Mouse (Mus musculus): ENCODE results near the gene Gm28308. TPM values are rescaled to one million over a fixed set of nuclear protein-coding genes. Genes with fewer than 3 reads are reported as not detected.
A peak's percentile ranks its signal among the peaks of the same experiment; 100 is the strongest.

The Gm28308 gene
- total RNA-seq (2017) = not detected in 2 replicates

DNA sequence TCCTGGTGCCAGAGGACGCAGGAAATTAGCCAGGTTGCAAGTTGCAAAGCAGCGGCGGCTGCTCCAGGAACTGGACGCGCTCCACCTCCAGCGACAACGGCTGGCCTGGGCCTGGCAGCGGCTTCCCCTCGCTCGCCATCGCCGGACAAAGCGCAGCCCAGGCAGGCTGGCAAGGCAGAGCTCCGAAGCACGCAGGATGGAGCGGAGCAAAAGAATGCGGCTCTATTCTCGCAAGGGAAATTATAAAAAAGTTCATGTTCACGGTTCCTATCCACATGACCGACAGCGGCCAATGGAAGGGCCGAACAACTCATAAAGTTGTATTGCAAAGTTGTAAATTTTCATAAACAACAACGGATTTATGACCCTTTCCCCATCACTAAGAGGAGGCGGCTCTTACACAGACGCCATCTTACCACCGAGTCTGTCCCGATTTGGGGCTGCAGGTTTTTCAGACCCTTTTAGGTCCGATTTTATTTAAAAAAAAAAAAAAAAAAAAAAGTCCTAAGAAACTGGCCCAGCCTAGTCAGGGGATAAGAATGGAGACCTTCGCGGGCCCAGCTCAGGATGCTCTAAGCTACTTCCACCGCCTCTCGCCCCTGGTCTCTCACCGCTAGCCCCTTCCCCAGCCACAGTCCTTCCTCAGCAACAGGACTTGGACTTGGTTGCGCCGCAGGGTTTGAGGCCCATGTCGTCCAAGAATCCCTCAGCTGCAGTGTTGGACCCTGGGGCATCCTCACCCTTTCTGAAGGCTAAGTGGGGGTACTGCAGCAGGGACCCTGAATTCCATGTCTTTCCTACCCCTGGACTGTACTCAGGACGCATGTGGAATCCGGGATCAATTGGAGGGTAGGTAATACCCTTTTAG is at the start of gene Gm28308, which contains the start of gene Hoxa3:
TSS of gene Gm28308 (minus strand) at position 221 of the 868 bp plus-strand sequence.
TSS of gene Hoxa3 (minus strand) at position 218 of the 868 bp plus-strand sequence.
- ATAC-seq (replicated peaks in 1 of 2; ENCODE audit: insufficient read depth in 1 of 2, low FRiP score in 2 of 2, low TSS enrichment in 1 of 2, low read depth in 1 of 2, poor library complexity in 2 of 2, severe bottlenecking in 2 of 2) = peak; percentile 29 to 46; a peak in 3 of 4 replicates

DNA sequence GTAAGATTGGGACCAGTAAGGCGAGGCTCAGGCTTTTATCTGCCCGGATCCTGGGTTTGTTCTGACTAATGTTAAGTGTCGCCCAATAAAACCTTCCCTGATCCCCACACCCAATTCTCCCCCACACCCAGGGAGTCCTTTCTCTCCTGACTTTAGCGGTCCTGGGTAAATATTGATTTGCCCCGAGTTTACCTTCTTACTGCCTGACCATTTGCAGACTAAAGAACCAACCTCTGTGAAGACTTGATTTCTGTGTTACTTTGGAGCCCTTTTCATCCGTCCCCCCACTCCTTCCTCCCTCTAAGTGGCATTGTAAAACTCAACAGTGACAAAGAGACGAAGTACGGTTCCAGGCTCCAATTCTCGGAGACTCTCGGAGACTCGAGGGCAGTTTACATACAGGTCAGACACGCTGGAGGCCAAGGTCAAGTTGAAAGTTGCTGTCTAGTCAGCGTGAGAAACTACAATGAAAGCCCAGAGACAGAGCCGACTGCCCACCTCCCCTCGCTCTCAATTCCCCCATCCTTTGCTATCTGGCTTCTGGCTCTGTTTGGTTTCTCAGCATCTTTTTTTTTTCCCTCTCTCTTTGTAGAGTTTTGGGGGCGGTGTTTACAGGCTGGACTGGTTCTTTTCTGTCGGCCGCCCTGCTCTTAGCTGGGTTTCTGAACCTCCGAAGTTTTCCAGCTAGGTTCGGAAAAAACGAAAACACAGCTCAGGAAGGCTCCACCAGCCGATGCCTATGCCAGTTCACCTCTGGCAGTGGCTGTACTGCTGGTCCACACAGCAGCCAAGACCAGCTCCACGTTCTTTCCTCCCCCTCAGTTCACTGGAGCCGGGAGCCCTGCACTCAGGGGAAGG is 49.6 kb upstream of the Gm28308 start:
- no peak for ATAC-seq (replicated peaks in 1 of 2; ENCODE audit: insufficient read depth in 1 of 2, low FRiP score in 2 of 2, low TSS enrichment in 1 of 2, low read depth in 1 of 2, poor library complexity in 2 of 2, severe bottlenecking in 2 of 2)

DNA sequence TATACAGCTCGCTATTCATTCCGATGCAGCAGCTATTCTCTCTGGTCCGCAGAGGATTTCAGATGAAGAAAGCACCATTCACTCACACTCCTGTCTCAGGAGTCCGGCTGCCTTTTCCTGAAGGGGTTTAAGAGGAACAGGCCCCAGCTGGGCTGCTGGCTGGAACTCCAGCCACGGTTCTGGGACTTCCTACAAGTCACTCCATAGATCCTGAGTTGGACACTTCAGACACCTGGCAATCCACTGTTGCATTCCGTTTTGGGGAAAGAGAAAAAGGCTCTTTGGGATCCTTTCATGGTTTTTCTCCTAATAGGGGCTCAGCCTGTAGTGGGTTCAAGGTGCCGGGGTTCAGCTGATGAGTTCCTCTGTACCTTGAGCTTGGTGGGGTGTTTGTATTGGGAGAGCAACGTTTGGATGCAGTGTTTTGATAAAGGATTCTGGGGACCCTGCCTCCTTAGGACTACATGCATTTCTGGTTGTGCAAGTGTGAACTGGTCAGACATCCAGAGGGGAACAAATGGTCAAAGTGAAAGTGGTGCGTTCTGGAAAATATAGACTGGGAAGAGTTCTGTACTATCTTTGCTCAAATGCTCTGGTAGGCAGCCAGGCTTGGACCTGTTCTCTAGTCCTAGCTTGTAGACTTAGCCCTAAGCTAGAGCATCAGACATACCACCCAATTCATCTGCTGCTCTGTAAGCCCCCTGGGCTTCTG is 48.8 kb upstream of the Gm28308 start:
- ATAC-seq (replicated peaks in 1 of 2; ENCODE audit: insufficient read depth in 1 of 2, low FRiP score in 2 of 2, low TSS enrichment in 1 of 2, low read depth in 1 of 2, poor library complexity in 2 of 2, severe bottlenecking in 2 of 2) = no peak

DNA sequence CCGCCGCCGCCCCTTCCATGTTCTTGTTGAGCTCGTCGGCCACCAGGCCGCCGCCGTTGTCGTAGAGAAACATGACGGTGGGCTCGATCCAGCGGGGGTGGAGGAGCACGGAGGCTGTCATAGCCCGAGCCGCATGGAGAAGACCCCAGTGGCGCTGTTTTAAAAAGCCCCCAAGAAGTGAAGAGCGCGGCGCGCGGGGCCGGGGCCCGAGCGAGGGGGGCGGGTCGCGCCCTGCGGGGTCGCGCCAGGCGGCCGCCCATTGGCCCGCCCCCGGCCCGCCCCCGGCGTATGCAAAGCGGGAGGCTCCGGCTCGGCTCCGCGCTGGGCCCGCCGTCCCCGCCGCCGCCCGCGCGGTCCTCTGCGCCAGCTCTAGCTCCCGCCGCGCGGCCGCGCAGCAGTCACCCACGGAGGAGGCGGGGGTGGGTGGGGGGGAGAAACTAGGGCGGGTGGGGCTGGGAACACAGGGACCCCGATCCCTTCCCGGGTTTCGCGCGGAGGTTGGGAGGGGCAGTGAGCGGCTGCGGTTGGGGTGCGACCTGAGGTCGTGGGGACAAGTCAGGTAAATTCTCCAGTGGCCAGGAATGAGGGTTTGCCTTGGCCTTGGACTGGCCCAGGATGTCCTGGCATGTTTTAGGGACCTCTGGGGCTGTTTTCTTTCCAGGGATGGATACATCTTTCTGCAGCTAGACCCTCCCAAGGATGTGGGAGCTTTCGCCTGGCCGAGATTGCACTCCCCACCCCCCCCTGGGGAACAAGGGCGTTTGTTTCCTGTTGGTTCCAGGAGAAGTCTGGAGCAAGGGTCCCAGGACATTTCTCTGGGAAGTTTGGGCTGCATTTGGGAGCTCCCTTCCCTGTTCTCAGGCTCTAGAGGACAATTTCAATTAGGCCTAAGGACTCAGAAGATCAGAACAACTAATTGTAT is 47.8 kb upstream of the Gm28308 start, which contains the start of gene Hoxa13:
TSS of gene Hoxa13 (minus strand) at position 227 of the 922 bp plus-strand sequence.
- ATAC-seq (replicated peaks in 1 of 2; ENCODE audit: insufficient read depth in 1 of 2, low FRiP score in 2 of 2, low TSS enrichment in 1 of 2, low read depth in 1 of 2, poor library complexity in 2 of 2, severe bottlenecking in 2 of 2) = no peak

DNA sequence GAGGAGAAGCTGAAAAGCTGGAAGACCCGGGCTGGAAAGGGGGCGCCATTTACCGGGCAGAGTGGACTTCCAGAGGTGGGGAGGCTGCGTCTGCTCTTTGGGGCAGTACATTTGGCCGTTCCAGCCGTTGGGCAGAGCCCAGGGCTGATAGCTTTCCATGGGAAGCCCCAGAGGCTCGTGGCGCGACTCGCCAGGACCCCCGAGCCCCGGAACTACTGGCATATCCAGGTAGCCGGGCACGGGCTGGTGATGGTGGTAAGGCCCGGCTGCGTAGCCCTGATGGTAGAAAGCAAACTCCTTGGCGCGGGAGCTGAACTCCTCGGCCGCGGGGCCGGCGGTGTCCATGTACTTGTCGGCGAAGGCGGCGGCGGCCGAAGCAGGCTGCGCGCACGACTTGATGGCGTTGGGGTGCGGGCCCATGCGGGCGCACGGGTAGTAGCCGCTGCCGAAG is 46.7 kb upstream of the Gm28308 start:
- ATAC-seq (replicated peaks in 1 of 2; ENCODE audit: insufficient read depth in 1 of 2, low FRiP score in 2 of 2, low TSS enrichment in 1 of 2, low read depth in 1 of 2, poor library complexity in 2 of 2, severe bottlenecking in 2 of 2) = no peak; a peak in 1 of 4 replicates

DNA sequence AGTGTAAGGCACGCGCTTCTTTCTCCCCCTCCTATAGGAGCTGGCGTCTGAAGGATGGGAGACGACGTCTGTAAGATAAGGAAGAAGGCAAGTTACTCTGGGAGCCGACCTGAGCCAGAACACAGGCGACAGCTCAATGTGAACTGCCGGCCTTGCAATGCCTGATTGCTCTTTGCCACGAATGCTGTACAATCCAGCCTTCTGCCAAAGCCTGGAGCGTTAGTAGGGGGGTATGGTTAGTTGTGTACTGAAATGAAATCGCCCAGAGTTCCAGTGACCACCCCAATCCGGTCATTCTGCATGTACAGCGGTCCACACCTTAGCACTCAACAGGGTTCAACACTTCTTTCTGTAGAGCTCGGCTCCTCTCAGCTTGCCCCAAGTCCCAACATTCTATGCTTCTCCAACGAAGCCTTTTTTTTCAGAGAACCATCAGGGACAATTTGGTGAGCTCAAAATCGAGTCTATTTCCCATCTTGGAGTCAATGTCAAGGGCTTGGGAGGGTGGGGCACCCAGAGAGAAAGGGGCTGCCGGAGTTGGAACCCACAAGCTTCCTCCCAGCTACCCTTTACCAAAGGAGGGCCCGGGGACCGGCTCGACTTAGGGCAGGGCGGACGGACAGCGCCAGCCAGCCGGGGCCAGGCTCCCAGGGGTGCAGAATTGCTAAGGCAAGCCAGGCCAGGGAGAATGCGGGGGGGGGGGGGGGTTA is 46.1 kb upstream of the Gm28308 start:
- no peak for ATAC-seq (replicated peaks in 1 of 2; ENCODE audit: insufficient read depth in 1 of 2, low FRiP score in 2 of 2, low TSS enrichment in 1 of 2, low read depth in 1 of 2, poor library complexity in 2 of 2, severe bottlenecking in 2 of 2)

DNA sequence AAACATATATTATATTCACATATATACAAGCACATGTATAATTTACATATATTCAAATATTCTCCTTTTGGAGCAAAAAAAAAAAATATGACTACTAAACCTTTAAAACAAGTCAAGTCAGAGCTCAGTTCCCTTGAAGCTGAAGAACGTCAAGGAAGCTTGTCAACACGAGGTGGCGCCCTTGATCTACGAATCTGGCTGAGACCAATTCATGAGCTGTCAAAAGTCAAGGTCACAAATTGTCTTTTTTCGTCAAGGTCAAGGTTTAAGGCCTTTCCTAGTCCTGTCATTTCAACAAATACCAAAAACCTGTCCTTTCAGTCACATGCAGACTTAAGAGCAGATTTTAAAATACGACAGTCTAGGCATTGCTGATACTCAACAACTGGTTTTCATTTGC is 43.8 kb upstream of the Gm28308 start:
- ATAC-seq (replicated peaks in 1 of 2; ENCODE audit: insufficient read depth in 1 of 2, low FRiP score in 2 of 2, low TSS enrichment in 1 of 2, low read depth in 1 of 2, poor library complexity in 2 of 2, severe bottlenecking in 2 of 2) = peak; percentile 18 to 59; a peak in 1 of 4 replicates

DNA sequence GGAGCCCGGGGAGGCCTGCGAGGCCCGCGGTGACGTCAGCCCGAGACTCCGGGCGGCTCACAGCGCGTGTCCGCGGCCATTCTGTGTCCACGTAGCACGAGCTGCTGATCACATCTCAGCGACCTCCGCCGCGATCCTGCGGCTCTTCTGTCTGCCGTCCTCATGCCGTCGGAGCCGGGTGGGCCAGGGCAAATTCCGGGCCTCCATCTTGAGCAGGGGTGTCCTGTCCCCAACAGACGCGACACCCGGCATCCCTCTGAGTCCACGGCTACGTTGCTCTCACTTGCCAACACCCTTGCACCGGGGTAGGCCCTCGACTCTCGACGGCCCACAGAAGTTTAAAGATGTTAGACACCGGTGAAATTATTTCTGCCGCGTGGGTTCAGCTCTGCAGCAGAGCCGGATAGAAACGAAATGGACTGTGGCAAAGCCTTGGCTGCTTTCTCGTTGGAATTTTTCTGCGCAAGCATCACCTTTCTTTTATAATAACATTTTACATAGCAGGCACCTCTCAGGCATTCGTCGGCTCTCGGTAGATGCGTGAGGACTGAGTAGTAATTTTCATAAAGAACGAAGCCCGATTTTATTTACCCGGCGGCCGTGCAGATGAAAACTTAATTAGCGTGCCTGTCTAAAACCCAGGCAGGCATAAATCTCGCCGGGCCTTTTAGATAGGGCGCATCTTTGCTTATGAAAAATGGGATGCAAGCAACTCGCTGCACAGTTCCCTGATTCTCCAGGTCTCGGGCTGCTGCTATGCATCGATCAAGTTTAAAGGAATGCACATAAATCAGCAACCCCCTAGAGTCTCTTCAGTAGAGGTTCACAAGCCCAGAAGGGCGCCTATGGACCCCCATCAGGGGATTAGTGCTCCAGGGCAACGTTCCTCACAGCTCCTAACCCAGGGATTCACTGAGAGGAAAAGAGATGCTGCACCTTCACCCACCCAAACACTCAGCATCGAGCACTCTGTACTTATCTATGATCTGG is 40.7 kb upstream of the Gm28308 start:
- no peak for ATAC-seq (replicated peaks in 1 of 2; ENCODE audit: insufficient read depth in 1 of 2, low FRiP score in 2 of 2, low TSS enrichment in 1 of 2, low read depth in 1 of 2, poor library complexity in 2 of 2, severe bottlenecking in 2 of 2)

DNA sequence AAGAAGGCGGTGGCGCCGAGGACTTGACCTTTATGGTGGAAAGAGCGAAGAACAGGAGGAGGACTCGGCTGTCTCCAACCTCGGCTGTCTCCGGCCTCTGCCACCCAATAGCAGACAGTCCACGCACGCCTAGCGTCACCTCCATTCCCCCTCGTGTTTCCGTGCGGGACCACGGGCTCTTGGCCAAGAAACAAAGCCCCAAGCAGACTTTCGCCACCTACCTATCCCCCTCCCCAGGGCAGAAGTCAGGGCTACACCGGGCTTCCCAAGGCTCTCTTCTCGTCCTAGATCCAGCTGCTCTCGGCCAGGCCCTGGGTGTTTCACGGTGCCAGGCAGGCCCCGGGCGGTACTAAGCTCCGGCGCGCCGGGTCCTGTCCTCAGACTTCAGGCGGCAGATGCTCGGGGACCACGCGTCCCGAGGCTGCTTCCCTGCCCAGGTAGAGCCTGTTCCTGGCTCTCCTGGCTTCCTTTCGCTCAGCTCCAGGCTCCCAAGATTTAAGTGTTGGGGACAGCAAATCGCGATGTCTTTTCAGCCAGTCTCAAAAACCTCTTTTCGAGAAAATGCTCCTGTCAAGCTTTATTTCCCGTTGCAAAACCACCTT is 39.7 kb upstream of the Gm28308 start:
- ATAC-seq (replicated peaks in 1 of 2; ENCODE audit: insufficient read depth in 1 of 2, low FRiP score in 2 of 2, low TSS enrichment in 1 of 2, low read depth in 1 of 2, poor library complexity in 2 of 2, severe bottlenecking in 2 of 2) = no peak

DNA sequence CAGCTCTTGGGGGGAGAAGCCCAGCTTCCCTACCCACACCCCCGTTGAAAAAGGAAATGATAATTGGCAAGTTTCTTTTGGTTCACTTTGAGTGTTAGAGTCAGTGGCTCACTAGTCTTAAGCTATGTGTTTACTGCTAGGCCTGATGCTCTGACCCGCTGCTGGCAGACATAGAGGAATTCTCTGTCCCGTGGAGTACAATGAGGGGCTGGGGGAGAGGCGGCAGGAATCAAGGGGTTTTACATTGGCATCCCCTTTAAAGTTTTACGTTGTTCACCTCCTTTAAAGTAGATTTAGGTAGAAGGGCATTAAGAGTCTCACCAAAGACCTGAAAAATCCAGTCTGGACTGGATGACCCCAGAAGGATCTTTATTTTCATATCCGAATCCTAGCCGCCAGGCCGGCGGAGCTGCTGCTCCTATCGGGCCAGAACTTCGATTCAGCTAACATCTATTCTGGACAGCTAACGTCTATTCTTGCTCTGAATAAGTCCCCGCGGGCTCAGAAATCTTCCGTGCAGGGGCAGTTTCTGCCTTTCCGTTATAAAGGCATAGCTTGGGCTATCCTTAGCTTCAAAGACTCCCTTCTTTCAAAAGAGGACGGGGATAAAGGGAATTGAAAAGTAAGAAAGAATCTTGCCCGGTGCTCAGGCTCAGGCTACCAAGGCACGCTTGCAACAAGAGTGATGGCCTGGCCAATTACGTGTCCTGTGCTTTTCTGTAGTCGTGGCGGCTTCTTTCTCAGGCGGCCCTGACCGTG is 39.1 kb upstream of the Gm28308 start:
- no peak for ATAC-seq (replicated peaks in 1 of 2; ENCODE audit: insufficient read depth in 1 of 2, low FRiP score in 2 of 2, low TSS enrichment in 1 of 2, low read depth in 1 of 2, poor library complexity in 2 of 2, severe bottlenecking in 2 of 2)

DNA sequence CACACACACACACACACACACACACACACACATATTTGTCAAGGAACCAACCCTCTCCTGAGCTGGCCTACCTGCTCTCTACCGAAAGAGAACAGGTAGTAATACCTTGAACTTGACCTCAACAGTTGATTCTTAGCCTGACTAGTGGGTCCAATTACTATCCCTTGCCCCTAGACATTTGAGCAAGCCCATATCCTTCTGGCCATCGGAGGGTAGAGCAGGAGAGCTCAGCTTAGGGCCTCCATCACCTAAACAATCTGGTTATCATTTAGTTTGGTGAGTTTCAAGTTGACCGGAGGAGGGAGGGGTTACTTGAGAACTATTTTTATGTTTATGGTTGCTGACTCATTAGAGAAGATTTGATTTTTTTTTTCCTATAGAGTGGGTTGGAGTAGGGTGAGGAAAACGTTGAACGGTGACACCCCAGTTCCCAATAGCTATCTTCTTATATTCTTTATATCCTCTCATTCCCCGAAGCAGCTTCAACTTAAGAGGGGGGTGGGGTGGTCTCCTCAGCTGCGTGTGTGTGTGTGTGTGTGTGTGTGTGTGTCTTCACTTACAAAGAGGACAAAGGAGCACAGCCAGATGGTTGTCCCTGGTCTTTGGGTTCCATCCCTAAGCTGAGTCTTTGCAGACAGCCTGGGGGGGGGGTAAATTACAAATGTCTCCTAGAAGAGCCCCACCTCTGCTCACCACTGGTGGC is 38.2 kb upstream of the Gm28308 start:
- no peak for ATAC-seq (replicated peaks in 1 of 2; ENCODE audit: insufficient read depth in 1 of 2, low FRiP score in 2 of 2, low TSS enrichment in 1 of 2, low read depth in 1 of 2, poor library complexity in 2 of 2, severe bottlenecking in 2 of 2)

DNA sequence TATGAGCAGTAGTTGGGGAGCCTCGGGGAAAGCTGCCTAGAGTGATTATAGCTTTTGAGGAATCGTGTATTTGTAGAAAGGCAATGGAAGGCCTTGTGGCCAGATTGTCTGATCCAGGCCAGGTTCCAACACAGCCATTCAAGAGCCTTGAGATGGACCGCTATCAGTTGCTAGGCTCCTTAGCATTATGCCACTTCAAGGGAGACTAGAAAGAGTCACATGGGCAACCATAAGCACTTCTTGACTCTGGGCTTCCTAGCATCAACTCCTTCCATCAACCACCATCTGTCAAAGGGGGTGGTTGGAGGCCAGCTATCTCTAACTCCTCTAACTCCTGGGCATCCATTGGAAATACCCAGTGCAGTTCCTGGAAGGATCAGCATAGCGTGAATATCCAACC is 36.7 kb upstream of the Gm28308 start:
- no peak for ATAC-seq (replicated peaks in 1 of 2; ENCODE audit: insufficient read depth in 1 of 2, low FRiP score in 2 of 2, low TSS enrichment in 1 of 2, low read depth in 1 of 2, poor library complexity in 2 of 2, severe bottlenecking in 2 of 2)

DNA sequence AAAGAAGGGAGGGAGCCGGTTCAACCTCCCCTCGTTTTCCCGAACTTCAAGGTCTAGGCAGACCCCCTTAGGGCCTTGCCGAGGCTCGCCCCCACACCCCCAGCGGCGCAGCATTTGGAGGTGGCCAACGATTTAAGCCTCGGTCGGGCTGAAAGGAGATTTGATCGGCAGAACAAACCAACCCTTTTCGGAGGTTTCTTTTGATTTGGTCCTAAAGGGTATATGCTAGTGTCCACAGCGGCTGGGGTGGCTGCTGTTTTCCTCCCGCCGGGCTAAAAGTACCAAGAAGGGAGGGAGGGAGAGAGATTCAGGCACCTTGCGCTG is 36.2 kb upstream of the Gm28308 start:
- ATAC-seq (replicated peaks in 1 of 2; ENCODE audit: insufficient read depth in 1 of 2, low FRiP score in 2 of 2, low TSS enrichment in 1 of 2, low read depth in 1 of 2, poor library complexity in 2 of 2, severe bottlenecking in 2 of 2) = no peak
